9 mouse cellular contexts compared by ENCODE assay signal in the genomic region with DNA sequence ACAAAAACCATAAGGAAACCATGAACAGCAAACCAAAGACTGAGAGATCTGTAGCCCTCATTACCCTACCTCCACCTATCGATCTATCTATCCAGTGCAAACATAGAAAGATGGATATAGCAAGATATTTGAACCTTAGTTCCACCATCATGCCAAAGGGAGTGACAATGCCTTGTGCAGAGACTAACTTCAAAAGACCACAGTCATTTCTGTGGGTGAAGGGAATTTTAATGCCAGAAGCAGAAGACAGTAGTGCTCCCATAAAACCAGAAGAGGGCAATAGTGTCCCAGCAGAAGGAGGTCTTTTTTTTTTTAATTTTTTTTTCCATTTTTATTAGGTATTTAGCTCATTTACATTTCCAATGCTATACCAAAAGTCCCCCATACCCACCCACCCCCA.
DNase-seq lines count a peak whose midpoint lies in the region; ATAC-seq lines count a peak whose summit lies in the region.
"Had no signal": no experiment of that assay in that cellular context is flagged by ENCODE, and none has a peak within 500 bp of the region (broad histone marks: within the 10 kb centered on the region; RNA-seq: fewer than 3 reads in every experiment).

No protein-coding gene starts in this region.

- H3K9ac ChIP-seq in hindbrain, embryonic 11.5 days (ENCODE audit: low read depth, low read length): no peak overlapping the region
- H3K9ac ChIP-seq in hindbrain, embryonic 12.5 days: no peak overlapping the region
- no peak overlapping the region for H3K9ac ChIP-seq in neural tube, embryonic 14.5 days (replicated peaks; ENCODE audit: low read depth, low read length)
- H3K9ac ChIP-seq: liver, embryonic 13.5 days; stomach, embryonic 15.5 days had no signal

- no peaks in the 10 kb centered on the region for H3K36me3 ChIP-seq in hindbrain, embryonic 11.5 days (ENCODE audit: control insufficient read depth, insufficient read depth, low read length)
- H3K36me3 ChIP-seq in hindbrain, embryonic 12.5 days: no peaks in the 10 kb centered on the region
- H3K36me3 ChIP-seq in neural tube, embryonic 14.5 days (ENCODE audit: control insufficient read depth, insufficient read depth, low read length): no peaks in the 10 kb centered on the region
- H3K36me3 ChIP-seq: liver, embryonic 13.5 days; stomach, embryonic 15.5 days had no signal

- H3K27me3 ChIP-seq in hindbrain, embryonic 11.5 days (ENCODE audit: control insufficient read depth, insufficient read depth, low read length): no peaks in the 10 kb centered on the region
- no peaks in the 10 kb centered on the region for H3K27me3 ChIP-seq in hindbrain, embryonic 12.5 days
- no peaks in the 10 kb centered on the region for H3K27me3 ChIP-seq in neural tube, embryonic 14.5 days (ENCODE audit: control insufficient read depth, insufficient read depth, low read length)
- H3K27me3 ChIP-seq: liver, embryonic 13.5 days; stomach, embryonic 15.5 days had no signal

- no peaks in the 10 kb centered on the region for H3K9me3 ChIP-seq in hindbrain, embryonic 11.5 days (ENCODE audit: control insufficient read depth, low read length)
- no peaks in the 10 kb centered on the region for H3K9me3 ChIP-seq in hindbrain, embryonic 12.5 days (replicated peaks)
- H3K9me3 ChIP-seq in neural tube, embryonic 14.5 days (ENCODE audit: control insufficient read depth, low read length): no peaks in the 10 kb centered on the region
- H3K9me3 ChIP-seq: liver, embryonic 13.5 days; stomach, embryonic 15.5 days had no signal

- intact Hi-C loops in gastrocnemius, postnatal 36 days (cut with DNase I): loop anchor here (10.0 kb wide), 1 partner anchor 550 kb away; no protein-coding TSS in a partner anchor

- WGBS in hindbrain, embryonic 11.5 days: 45% methylated on average over 1 of the region's 1 CpGs
- WGBS in hindbrain, embryonic 12.5 days: 33% methylated on average over 1 of the region's 1 CpGs
- 39% methylated on average over 1 of the region's 1 CpGs for WGBS in neural tube, embryonic 14.5 days

- H3K4me3 ChIP-seq in hindbrain, embryonic 11.5 days (ENCODE audit: low read depth, low read length): no peak overlapping the region
- no peak overlapping the region for H3K4me3 ChIP-seq in hindbrain, embryonic 12.5 days
- H3K4me3 ChIP-seq in neural tube, embryonic 14.5 days (ENCODE audit: low read depth, low read length): no peak overlapping the region
- H3K4me3 ChIP-seq: liver, embryonic 13.5 days; stomach, embryonic 15.5 days had no signal

- H3K4me2 ChIP-seq in hindbrain, embryonic 11.5 days (replicated peaks; ENCODE audit: low read depth, low read length): no peak overlapping the region
- no peak overlapping the region for H3K4me2 ChIP-seq in hindbrain, embryonic 12.5 days (replicated peaks)
- H3K4me2 ChIP-seq in neural tube, embryonic 14.5 days (ENCODE audit: low read depth, low read length): no peak overlapping the region
- H3K4me2 ChIP-seq: liver, embryonic 13.5 days; stomach, embryonic 15.5 days had no signal

- ATAC-seq in hindbrain, embryonic 11.5 days (ENCODE audit: low FRiP score): peak; percentile 41; the same call in 1 of the 2 replicates
- no peak for ATAC-seq in hindbrain, embryonic 12.5 days (ENCODE audit: low FRiP score)
- 0 out of 2 replicates have a peak, but pooled peaks have one; percentile 59 for ATAC-seq in neural tube, embryonic 14.5 days (ENCODE audit: low read depth)

- peak; percentile 19 for DNase-seq in hindbrain, embryonic 11.5 days (ENCODE audit: low spot score)
- no peak for DNase-seq in neural tube, embryonic 10.5 days (ENCODE audit: extremely low spot score, low spot score)
- peak; percentile 32 for DNase-seq in embryo, embryonic 11.5 days (ENCODE audit: low read depth, low spot score)
- DNase-seq in urinary bladder, adult 18-20 months (ENCODE audit: low spot score in 2 of 2): no peak
- no peak for DNase-seq in gastrocnemius, postnatal 36 days
- DNase-seq: liver, embryonic 13.5 days had no signal

- H3K4me1 ChIP-seq in hindbrain, embryonic 11.5 days (replicated peaks; ENCODE audit: control insufficient read depth, insufficient read depth, low read length): no peaks in the 10 kb centered on the region
- H3K4me1 ChIP-seq in hindbrain, embryonic 12.5 days: no peaks in the 10 kb centered on the region
- no peaks in the 10 kb centered on the region for H3K4me1 ChIP-seq in neural tube, embryonic 14.5 days (ENCODE audit: control insufficient read depth, insufficient read depth, low read length)
- H3K4me1 ChIP-seq: liver, embryonic 13.5 days; stomach, embryonic 15.5 days had no signal

- no peak overlapping the region for H3K27ac ChIP-seq in hindbrain, embryonic 11.5 days (ENCODE audit: low read depth, low read length)
- H3K27ac ChIP-seq in hindbrain, embryonic 12.5 days: no peak overlapping the region
- no peak overlapping the region for H3K27ac ChIP-seq in neural tube, embryonic 14.5 days (ENCODE audit: low read depth, low read length)
- H3K27ac ChIP-seq: liver, embryonic 13.5 days; stomach, embryonic 15.5 days had no signal

Comparison
In these comparisons a context has a peak if more than half of its experiments do, and no peak if none do; other contexts are left out.
1. DNase-seq: peak in hindbrain, embryonic 11.5 days (single experiment) and embryo, embryonic 11.5 days (single experiment); none in neural tube, embryonic 10.5 days (single experiment), urinary bladder, adult 18-20 months (0 of 2) and gastrocnemius, postnatal 36 days (0 of 2).